Mouse (Mus musculus): ENCODE measurements around the gene Slamf8.

Slamf8 gene

DNA sequence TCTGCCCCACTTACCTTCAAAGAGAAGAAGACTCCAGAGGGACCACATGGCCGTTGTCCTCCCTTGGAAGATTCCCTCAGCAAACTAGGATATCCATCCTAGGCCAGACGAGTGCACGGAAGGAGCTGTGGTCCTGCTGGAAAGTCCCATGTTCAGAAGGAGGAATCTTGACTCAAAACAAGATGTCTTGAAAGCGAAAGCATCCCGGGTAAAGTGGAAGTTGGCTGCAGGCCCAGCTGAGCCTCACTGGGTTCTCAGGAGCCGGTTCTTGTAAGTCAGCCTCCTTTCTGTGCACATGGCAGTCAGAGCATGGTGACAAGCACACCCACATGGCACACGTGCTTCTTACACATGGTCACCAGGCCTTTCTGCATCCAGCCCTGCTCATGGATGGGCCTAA, at the start of gene Slamf8:
Gene Slamf8, minus strand, starts transcription at position 184 of the 400 bp plus-strand sequence.
- in situ Hi-C loops (cut with MboI), result no loop called here

DNA sequence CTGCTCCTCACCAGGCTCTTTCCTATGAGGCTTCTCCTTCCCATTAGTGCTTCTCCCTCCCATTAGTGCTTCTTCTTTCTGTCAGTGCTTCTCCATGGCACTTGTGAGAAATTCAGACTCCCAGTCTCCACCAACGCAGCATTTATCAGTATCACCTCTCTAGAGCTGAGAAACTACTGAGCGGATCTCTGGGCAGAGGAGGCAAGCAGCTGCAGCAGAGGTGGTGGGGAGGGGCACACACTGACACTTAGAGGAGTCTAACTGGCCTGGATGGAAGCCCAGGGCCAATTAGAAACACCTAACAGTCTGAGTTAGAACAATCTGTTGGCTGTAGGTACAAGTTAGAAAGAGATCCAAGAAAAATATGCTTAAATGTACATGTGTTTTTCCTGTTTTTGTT, 48.4 kb upstream of the Slamf8 start:
- in situ Hi-C loops (cut with MboI), result loop anchor here (10.0 kb wide), 2 partner anchors 114 to 224 kb away; partner anchors contain the start of gene Cfap45

DNA sequence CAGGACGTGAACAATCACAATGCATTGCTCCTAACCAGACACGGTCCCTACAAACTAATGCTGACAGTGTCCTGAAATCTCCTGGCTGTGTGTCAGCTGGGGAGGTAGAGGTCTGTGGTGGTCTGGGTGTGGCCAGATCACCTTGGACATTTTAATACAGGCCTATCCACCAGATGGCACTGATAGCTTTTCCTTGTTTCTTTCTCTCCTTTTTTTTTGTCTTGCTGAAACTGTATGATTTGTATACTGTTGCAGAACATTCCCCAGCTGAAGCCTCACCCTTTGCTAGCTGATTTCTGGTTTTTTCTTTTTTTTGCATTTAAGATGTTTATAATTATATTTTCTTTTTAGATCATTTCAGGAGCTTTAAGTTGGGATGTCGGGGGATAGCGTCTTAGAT, 47.4 kb upstream of the Slamf8 start:
- in situ Hi-C loops (cut with MboI), result loop anchor here (10.0 kb wide), 2 partner anchors 113 to 223 kb away; partner anchors contain the start of gene Cfap45

DNA sequence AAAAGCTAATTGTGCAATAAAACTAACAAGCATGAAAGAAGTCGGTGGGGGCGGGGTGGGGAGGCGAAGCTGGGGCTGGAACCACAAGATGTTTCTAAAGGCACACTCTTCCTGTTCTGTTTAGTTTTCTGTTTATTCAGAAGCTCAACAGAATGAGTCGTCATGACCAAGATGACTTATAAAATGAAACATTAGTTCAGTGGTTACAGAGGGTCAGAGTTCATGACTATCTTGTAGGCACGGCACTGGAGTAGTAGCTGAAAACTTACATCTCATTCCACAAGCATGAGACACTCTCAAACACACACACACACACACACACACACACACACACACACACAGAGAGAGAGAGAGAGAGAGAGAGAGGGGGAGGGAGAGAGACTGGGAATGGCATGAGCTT, 45.9 kb upstream of the Slamf8 start:
- in situ Hi-C loops (cut with MboI), result loop anchor here (10.0 kb wide), 2 partner anchors 111 to 221 kb away; partner anchors contain the start of gene Cfap45

DNA sequence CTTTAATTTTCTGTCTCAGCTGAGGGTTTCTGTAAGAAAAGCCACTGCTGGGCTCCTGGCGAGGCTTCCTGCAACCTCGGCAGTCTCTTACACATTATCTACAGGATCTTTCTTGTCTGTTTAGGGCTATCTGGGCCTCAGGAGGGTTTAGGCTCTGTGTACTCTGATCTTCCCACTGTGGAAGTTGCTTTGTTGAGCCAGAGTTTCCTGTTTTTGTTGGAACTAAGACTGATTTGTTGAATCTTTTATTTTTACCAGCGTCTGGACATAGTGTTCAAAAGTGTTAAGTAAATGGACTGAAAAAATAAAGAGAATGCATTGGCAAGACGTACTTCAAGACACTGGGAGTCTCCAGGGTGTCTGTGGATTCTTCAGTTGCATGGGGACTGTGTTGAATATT, 44.9 kb upstream of the Slamf8 start:
- in situ Hi-C loops (cut with MboI), result loop anchor here (10.0 kb wide), 2 partner anchors 110 to 220 kb away; partner anchors contain the start of gene Cfap45

DNA sequence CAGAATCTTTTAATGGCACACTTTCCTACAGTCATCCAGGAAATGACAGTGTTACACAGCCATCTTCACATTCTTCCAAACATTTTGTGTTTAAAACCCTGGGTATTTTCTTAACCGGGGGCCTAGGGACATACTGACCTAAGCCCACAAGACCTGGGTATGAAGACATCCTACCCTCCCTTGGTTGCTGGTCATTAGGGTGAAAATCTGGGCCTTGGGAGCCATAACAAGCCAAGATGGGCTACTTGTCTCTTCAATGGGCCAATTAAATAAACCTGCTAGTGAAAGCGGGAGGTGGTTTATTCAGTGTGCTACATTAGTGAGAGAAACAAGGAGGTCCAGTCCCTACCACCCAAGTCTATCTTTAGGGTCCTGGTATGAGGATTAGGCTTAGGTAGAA, 43.8 kb upstream of the Slamf8 start:
- in situ Hi-C loops (cut with MboI), result loop anchor here (10.0 kb wide), 2 partner anchors 109 to 219 kb away; partner anchors contain the start of gene Cfap45

DNA sequence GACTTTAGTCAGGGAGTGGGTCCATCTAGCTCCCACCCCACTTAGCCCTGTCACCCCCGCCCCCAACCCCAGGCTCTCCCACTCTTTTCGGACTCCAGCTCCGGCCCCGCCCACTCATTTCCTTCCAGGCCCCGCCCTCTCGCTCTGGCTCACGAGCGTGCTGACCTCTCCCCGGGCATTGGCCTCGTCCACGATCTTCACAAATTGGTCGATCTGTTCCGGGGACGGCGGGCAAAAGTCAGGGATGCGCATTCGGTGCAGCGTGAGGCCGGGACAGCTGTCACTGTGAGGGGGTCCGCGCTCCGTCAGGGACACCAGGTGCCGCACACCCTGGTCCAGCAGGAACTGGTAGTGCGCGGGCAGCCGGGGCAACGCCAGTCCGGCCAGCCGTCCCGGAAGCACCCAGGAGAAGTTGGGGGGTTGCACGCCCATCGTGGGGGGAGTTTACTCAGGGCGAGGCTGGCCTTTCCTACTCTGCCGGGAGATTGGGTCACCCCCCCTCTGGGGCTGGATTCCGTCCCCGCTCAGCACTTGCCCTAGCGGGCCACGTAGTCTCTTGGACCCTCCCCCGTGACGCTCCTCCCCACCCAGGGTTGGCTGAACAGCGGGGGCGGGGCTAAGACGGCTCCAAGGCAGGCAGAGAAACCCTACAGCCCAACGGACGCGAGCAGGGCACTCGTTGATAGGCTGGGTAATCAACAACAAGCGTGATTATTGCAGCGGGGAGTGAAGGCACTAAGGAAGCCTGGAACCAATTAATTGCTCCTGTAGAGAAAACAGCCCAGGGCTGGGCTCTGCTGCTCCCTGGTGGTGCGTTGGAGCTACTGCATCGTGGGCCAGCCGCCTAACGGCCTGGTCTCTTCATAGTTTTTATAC, 42.3 kb upstream of the Slamf8 start, which contains the start of gene Dusp23:
Gene Dusp23, minus strand, starts transcription at position 512 of the 876 bp plus-strand sequence.
- in situ Hi-C loops (cut with MboI), result loop anchor here (10.0 kb wide), 2 partner anchors 108 to 218 kb away; partner anchors contain the start of gene Cfap45

DNA sequence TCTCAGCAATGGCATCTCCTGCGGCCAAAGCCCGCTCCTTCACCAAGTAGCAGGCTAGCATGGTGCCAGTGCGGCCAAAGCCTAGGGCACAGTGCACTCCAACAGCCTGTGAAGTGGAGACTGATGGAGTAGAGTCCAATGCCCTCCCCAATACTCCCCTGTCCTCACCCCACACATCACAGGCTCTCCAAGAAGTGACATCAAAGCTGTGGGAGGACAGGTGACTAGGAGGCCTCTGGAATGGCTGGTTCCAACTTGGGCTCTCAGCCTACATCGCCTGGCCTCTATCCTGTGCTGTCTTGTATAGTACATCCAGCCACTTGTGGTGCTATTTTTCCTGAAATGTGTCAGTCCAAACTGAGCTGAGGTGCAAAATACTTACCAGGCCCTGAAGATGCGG, 41.4 kb upstream of the Slamf8 start:
- in situ Hi-C loops (cut with MboI), result loop anchor here (10.0 kb wide), 2 partner anchors 107 to 217 kb away; partner anchors contain the start of gene Cfap45

DNA sequence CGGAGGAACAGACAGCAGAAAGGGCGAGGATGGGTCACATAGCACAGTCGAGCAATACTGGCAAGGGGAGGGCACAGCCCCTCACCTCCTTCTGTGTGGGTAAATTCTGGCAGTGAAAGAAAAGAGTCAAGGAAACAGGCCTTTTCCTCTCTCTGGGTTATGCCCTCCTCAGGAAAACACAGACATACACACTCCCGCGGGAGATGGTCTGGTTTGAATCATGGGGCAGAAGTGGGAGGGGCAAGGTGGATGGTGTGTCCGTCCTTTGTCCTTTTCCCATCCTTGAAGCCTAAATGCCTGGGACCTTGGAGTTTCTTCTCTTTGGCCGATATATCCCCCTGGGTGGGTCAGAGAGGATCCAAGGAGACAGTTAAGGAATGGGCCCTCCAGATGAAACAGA, 39.5 kb upstream of the Slamf8 start:
- in situ Hi-C loops (cut with MboI), result loop anchor here (10.0 kb wide), 2 partner anchors 105 to 215 kb away; partner anchors contain the start of gene Cfap45

DNA sequence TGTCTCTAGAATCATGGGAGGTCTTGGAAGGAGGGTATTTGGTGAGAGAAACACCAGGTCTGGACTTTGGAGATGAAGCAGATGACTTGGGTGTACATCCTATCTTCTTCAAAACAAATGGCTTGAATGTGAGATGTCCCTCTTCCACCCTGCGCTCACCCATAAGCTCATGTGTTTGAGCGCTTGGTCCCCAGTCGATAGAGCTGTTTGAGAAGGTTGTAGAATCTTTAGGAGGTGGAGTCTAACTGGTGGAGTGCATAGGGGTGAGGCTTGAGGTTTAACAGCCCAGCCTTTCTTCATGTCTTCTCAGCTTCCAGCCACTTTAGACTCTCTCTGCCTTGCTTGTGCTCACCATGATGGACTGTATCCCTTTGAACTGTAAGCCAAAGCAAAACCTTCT, 35.9 kb upstream of the Slamf8 start:
- in situ Hi-C loops (cut with MboI), result no loop called here

DNA sequence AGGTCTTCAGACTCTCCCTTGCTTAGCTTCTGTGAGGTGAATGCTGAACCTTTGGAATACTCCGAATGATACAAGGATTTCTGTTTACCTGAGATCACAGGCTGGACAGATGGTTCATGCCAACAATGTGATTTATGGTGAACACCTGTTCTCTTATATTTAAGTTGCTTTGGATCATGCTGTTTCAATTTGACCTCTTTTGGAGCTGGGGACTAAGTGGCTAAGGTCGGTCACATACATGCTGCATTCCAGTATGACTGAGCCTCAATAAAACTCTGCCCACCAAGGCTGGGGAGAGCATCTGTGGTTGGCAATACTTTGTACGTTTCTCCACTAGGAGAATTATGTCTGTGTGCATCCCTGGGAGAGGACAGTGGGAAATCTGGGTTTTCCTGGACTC, 33.7 kb upstream of the Slamf8 start:
- in situ Hi-C loops (cut with MboI), result no loop called here

DNA sequence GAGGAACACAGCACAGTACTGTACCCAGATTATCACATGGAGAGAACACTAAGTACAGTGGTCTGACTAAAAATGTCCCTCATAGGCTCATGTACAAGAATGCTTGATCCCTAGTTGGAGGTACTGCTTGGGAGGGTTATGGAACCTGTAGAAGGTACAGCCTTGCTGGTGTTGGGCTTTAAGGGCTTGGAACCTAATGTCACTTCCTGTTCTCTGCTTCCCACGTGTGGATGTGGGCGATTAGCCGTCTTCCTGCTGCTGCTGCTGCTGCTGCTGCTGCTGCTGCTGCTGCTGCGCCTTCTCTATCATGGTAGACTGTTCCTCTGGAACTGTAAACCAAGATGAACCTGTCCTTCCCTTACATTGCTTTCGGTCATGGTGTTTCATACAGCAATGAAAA, 33.2 kb upstream of the Slamf8 start:
- in situ Hi-C loops (cut with MboI), result no loop called here

DNA sequence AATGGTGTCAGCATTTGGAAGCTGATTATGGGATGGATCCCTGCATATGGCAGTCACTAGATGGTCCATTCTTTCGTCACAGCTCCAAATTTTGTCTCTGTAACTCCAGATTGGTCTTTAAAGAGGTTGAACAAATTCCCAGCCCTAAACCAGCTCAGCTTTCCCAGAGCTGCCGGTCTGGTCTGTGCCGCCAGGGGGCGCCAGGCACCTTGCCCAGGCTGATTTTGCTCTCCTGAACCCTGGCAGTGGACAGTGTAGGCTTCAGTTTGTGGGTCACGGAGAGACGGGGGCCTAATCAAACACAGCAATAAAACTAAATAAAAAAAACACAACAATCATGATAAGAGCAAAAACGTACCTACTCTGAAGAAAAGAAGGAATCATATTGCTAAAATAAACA, 28.9 kb upstream of the Slamf8 start:
- in situ Hi-C loops (cut with MboI), result no loop called here

DNA sequence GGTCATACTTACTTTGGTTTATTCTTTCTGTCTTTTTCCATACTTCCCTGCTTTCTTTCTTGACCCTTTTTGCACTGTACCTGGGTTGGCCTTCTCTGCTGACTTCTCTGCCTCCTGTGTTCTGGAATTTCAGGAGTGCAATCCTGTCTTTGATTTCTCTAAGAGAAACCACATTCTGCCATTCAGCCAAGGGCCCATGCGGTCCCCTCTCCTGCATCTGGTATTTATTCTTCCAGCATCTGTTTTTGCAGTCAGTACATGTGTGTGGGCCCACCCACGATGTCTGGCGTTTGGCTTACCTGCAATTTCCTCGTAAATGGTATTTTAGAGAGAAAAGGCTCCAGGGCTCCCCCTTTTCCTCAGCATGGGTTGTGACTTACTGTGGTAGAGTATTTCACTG, 27.8 kb upstream of the Slamf8 start:
- in situ Hi-C loops (cut with MboI), result no loop called here

DNA sequence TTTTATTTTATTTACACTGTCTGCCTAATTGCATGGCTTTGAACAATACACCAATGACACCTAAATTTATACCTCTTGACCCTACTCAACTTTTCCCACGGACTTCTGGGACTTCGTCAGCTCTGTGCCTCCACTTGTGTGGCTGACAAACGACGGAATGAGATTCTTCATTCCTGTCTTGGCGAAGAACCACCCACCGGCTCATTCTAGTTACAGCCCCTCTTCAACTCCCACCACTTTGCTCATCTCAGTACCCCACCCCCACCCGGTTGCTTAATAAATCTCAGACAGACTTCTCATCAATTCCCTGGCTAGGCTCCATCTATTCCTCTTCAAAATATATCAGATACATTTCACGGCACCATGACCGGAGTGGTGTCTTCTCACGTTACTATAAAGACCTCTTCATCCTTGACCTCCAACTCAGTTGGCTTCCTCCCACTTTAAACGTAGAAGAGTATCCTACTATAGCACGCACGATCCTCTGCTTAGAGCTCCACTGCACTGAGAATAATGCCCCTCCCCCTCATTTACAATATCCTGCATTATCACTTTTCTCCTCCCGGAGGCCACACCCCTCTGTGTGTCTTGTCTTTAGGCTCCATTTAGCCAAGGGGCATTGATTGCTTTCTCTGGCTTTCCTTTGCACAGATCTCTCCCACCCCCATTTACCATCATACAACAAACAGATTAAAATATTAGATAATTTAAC, 27.2 kb upstream of the Slamf8 start:
- in situ Hi-C loops (cut with MboI), result no loop called here

DNA sequence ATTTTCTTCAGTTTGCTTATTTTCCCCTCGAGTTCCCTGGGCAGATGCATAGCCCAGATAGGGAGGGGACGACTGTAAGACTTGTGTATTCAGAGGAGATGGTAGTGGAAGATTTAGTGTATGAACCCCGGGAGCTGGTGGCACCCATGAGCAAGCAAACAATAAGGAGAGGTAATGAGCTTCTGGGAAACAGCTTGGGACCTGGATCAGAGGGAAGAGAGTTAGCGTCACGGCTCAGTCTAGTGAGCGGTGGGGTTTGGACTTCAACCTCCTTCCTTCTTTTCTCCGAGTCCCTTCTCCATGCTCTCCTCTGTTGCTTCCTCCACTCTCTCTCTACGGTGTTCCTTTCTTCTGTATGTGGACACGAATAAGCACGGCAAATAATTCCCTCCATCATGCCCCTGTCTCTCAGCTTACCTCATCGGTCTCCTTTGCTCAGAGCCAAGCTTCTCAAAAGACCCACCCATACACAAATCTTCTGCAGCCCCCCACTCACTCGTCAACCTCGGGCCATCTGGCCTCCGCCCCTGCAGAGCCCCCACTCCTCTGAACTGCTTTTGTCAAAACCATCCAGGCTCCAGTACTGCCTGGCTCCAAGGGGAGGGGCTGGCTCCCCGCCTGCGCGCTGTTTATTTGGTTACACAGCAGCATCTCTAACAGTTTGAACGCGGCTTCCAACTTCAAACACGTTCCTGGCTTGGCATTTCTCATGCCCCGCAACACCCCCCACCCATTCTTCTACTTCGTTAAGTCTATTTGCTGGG, 26.4 kb upstream of the Slamf8 start:
- in situ Hi-C loops (cut with MboI), result no loop called here

DNA sequence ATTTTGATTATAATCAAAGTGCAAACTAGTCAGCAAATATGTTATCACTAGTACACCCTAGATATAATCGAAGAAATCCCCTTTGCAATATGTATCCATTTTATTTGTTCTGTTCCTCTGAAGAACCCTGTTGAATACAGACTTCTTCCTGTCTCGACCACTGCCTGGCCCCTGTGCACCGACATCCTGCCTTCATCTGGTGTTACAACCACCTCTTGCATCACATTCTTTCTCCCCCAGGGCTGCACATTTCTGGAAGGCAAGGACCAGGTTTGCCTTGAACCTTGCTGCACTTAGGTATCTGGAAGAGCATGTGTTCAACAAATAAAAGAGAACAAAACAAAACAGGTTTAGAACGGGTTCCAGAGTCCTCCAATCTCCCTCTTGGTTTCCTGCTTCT, 25.0 kb upstream of the Slamf8 start:
- in situ Hi-C loops (cut with MboI), result no loop called here

DNA sequence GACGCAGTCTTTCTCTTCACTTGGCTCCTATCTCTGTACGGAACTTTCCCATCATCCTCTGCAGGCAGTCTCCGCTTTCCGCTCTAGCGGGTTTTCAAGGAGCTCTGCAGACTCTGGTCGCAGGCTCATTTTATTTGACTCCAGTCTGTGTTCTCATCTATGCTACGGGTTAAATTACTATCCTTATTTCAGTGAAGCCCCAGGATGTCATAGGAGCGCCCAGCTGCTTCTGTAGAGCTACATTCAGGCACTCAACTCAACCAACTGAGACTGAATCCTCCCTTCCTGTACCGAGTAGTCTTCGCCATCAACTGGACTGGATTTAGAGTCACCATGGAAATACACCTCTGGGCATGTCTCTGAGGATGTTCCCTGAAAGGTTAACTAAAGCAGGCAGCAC, 24.3 kb upstream of the Slamf8 start:
- in situ Hi-C loops (cut with MboI), result no loop called here

DNA sequence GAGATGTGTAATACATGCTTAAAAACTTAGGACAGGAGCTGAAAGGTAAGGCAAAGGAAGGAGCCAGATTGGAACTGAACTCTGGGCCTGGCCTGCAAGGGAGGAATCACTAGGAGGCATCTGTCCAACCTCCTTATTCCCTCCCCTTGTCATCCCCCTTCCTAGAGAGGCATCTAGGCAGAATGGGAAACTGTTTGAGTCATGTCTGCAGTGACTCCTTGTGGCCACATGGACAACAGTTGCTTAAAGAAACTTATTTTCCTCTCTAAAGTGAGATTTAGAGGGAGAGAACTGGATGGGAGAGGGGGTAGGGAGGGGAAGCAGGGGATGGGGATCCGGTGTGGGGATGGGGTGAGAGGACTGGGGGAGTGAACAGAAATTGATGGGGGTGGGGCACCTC, 22.4 kb upstream of the Slamf8 start:
- in situ Hi-C loops (cut with MboI), result no loop called here

DNA sequence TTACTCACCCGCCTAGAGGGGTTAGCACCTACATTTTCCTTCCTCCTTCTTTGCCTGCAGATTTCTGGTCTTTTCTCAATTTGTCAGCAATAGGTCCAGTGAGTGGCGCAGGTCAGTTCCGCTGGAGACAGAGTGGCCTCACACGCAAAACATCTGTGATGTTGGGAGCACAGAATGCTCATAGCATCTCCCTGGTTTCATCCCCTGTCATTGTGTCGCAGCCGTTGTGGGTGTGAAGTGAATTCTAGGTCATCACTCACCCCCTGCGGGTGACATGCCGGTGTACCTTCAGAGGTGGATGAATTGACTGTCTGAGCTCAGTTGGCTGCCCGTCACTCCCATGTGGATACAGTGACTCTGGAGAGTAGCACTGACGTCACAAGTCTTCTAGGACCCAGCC, 20.9 kb upstream of the Slamf8 start:
- in situ Hi-C loops (cut with MboI), result no loop called here

DNA sequence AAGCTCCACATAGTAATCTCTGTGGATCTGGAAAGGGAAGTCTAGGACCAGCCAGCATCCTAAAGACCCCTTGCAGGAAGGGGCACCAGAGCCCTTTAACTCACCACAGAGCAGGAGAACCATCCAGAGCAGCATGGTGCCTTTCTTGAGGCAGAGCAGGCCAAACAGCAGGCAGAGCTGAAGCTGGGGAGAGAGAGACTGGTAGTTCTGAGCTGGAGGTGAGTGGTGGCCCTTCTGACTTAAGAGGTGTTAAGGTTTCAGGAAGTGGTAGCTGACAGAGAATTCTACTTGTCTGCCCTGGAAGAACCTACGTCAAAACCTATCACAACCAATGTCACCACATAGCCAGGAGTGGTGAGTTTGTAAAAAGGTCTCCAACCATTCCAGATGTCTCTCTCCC, 12.0 kb upstream of the Slamf8 start, which contains the start of gene Fcrl6:
Gene Fcrl6, minus strand, starts transcription at position 226 of the 400 bp plus-strand sequence.
- in situ Hi-C loops (cut with MboI), result no loop called here

DNA sequence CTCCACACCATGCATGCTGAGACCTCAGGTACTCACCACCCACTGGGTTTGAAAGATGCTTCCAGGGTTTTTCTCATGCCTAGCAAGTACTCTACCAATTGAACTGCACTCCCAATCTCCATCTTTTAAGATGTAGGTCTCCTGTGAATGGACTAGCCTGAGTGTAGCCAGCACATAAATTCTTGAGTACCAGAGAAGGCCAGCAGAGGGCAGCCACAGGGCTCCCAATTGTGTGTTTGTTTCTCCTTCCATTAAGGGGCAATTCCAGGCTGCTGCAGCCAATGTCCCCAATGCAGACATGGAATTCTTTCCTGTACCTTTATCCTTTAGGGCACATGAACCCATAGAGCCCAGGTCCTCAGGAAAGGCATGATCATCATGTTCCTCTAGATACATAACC, 4.1 kb upstream of the Slamf8 start:
- in situ Hi-C loops (cut with MboI), result no loop called here

All from mature B cell (primary cell).